Mouse (Mus musculus): ENCODE data around the gene Arhgef18. TPM values are rescaled to one million over a fixed set of nuclear protein-coding genes. Genes with fewer than 3 reads are reported as not detected.

Gene Arhgef18
- polyA plus RNA-seq, 1 experiment from 2014 or later = 13.3 TPM

- Histone ChIP-seq H3K36me3 (replicated peaks) (no peaks in the 10 kb centered on the region), H3K9ac (no peak overlapping the region), H3K4me3 (no peak overlapping the region), H3K4me2 (no peak overlapping the region), H3K4me1 (no peaks in the 10 kb centered on the region), H3K27me3 (replicated peaks) (no peaks in the 10 kb centered on the region), H3K9me3 (no peaks in the 10 kb centered on the region), H3K27ac (no peak overlapping the region)
- 86% methylated on average over 5 of the region's 5 CpGs for WGBS
- no peak for ATAC-seq (replicated peaks)
These were observed 25.7 kb upstream of the Arhgef18 start for GRCm38 (mm10) chr8:3367086-3367485.

- no peaks in the 10 kb centered on the region for H3K27me3 ChIP-seq (replicated peaks)
- H3K9ac ChIP-seq = no peak overlapping the region
- no peak overlapping the region for H3K4me2 ChIP-seq
- no peaks in the 10 kb centered on the region for H3K4me1 ChIP-seq
- H3K4me3 ChIP-seq = no peak overlapping the region
- no peaks in the 10 kb centered on the region for H3K36me3 ChIP-seq (replicated peaks)
- ATAC-seq (replicated peaks) = no peak
- 90% methylated on average over 1 of the region's 1 CpGs for WGBS
- H3K27ac ChIP-seq = no peak overlapping the region
- no peaks in the 10 kb centered on the region for H3K9me3 ChIP-seq
These were observed 24.7 kb upstream of the Arhgef18 start for GRCm38 (mm10) chr8:3368091-3368490.

DNA sequence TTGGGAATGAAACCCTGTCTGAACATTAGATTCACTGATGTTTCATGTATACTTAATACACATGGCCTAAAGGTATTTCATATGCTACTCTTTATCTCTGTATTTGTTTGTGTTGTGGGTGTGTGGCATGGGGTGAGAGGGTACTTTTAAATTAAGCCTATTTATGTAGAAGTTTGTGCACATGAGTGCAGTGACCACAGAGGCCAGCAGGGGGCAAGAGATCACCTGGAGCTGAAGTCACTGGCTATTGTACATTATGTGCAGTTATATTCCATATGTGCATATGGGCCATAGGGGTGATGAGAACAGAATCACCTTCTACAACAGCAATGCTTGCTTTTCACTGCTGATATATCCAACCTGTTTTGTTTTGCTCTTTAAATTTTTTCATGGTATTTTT lies 17.1 kb upstream of the Arhgef18 start:
- Histone ChIP-seq H3K36me3 (replicated peaks) (no peaks in the 10 kb centered on the region), H3K9me3 (no peaks in the 10 kb centered on the region), H3K4me3 (no peak overlapping the region), H3K27me3 (replicated peaks) (no peaks in the 10 kb centered on the region), H3K4me2 (no peak overlapping the region), H3K9ac (no peak overlapping the region), H3K4me1 (no peaks in the 10 kb centered on the region), H3K27ac (no peak overlapping the region)
- ATAC-seq (replicated peaks) = no peak

DNA sequence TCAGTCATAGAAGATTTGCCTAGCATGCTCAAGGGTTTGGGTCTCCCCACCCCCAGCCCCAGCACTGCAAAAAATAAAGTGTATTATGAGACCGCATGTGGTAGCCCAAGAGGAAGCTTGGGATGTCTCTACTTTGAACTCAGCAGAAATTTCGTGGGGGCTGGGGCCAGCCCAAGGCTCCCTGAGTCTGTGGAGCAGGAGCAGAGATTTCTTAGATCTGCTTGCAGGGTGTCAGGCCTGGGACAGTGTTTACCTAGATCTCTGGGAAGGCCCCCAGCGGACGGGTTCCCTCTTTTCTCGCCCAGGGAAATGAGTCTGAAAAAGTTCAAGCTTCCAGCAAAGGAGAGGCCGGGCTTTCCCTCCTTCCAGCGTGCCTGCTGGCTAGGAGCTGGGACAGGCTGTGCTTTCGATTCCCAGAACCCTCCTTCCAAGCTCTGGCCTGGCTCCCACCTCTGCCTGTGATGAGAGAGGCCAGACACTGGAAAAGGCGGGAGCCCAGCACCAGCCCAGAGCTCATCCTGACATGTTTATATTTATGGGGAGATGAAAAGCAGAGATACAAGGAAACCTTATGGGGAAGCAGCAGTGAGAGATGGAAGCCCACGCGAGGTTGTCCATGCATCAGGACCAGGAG lies 16.0 kb upstream of the Arhgef18 start:
- H3K4me1 ChIP-seq = no peaks in the 10 kb centered on the region

DNA sequence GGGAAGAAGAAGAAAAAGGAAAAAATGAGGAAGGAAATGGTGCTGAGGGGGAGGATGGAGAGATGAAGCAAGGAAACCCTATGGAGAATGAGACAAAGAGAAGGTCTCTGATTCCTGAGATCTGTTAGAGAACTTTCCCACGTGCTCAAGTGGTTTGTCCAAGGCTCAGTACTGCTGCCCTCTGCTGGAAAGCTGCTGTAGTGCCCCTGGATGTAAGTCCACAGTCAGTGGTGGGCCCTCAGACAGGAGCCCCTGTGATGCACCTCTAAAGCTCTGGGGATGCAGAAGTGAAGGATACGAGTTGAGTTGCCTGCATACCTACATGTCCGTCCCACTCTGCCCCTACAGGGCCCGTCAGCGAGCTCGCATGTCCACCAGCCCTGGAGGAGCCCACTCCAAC lies 5.5 kb upstream of the Arhgef18 start:
- Histone ChIP-seq H3K9me3 (no peaks in the 10 kb centered on the region), H3K4me1 (peaks cover 1% of the 10 kb centered on the region), H3K4me2 (no peak overlapping the region), H3K4me3 (no peak overlapping the region), H3K36me3 (replicated peaks) (no peaks in the 10 kb centered on the region), H3K9ac (no peak overlapping the region), H3K27me3 (replicated peaks) (no peaks in the 10 kb centered on the region), H3K27ac (no peak overlapping the region)
- 0 out of 2 replicates have a peak, but pooled peaks have one; percentile 20 for ATAC-seq (replicated peaks)
- WGBS = 32% methylated on average over 6 of the region's 6 CpGs

More for the DNA sequence above, 16.0 kb upstream of the Arhgef18 start:
- H3K36me3 ChIP-seq (replicated peaks) = no peaks in the 10 kb centered on the region
- no peak overlapping the region for H3K4me2 ChIP-seq
- H3K9ac ChIP-seq = no peak overlapping the region
- H3K4me3 ChIP-seq = no peak overlapping the region
- H3K9me3 ChIP-seq = no peaks in the 10 kb centered on the region
- H3K27me3 ChIP-seq (replicated peaks) = no peaks in the 10 kb centered on the region
- 71% methylated on average over 11 of the region's 11 CpGs for WGBS
- no peak for ATAC-seq (replicated peaks)
- H3K27ac ChIP-seq = no peak overlapping the region

DNA sequence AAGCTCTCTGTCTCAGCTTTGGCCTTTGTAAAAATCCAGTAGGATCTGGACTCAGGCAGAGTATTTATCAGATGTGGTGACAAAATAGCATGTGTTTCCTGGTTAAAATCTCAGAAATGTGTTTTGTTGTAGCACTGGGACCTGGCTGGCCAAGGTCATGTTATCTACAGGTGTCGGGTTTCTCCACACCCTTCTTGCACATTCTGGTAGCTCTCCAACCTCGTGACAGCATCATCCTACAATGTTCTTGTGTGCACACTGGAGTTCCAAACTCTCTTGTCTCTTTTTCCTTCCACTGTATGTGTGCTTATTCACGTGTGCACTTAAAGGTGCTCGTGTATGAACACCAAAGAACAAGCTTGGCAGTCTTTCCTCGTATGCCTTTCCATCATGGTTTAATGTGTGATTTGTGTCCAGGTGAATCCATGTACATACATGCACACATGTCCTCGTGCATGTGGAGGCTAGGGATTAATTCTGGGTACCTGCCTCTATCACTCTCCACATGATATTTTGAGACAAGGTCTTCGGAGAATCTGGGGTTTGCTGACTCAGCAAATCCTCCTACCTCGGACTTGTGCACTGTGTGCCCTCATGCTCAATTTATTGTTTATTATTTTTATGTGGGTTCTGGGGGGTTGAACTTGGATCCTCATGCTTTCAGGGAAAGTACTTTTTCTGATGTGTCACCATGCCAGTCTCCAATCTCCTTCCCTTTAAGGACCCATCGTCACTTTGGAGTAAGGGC lies 4.0 kb upstream of the Arhgef18 start:
- Histone ChIP-seq H3K4me2 (no peak overlapping the region), H3K4me3 (no peak overlapping the region), H3K9ac (no peak overlapping the region), H3K27ac (no peak overlapping the region), H3K4me1 (peaks cover 12% of the 10 kb centered on the region), H3K36me3 (replicated peaks) (no peaks in the 10 kb centered on the region), H3K9me3 (no peaks in the 10 kb centered on the region), H3K27me3 (replicated peaks) (no peaks in the 10 kb centered on the region)
- ATAC-seq (replicated peaks) = no peak
- 77% methylated on average over 9 of the region's 9 CpGs for WGBS

DNA sequence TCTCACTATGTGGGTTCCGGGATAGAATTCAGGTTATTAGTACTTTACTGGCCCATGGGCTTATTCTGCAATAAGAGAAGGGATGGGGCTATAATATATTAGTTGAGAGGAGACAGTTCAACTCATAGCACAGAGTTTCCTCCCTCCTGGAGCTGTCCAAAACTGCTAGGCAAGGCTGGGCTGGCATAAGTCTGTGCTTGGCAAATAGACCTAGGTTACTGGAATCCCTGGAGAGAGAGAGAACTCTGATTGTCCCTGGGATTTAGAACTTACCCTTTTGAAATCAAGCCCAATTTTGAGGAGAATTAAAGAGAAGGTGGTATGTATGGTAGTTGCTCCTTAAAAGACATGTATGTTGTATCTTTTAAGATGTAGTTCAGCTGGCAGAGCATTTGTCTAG lies 3.3 kb upstream of the Arhgef18 start:
- no peak overlapping the region for H3K27ac ChIP-seq
- H3K27me3 ChIP-seq (replicated peaks) = no peaks in the 10 kb centered on the region
- no peak overlapping the region for H3K9ac ChIP-seq
- no peaks in the 10 kb centered on the region for H3K36me3 ChIP-seq (replicated peaks)
- H3K4me1 ChIP-seq = peaks cover 19% of the 10 kb centered on the region
- 97% methylated on average over 1 of the region's 1 CpGs for WGBS
- H3K9me3 ChIP-seq = no peaks in the 10 kb centered on the region
- no peak for ATAC-seq (replicated peaks)
- H3K4me2 ChIP-seq = no peak overlapping the region
- H3K4me3 ChIP-seq = no peak overlapping the region

- Histone ChIP-seq H3K4me2 (peak overlapping the region; percentile 93), H3K9ac (peak overlapping the region; percentile 83), H3K27ac (no peak overlapping the region), H3K27me3 (replicated peaks) (no peaks in the 10 kb centered on the region), H3K4me3 (peak overlapping the region; percentile 88), H3K4me1 (peaks cover 29% of the 10 kb centered on the region), H3K36me3 (replicated peaks) (no peaks in the 10 kb centered on the region), H3K9me3 (no peaks in the 10 kb centered on the region)
- ATAC-seq (replicated peaks) = no peak
- 47% methylated on average over 4 of the region's 4 CpGs for WGBS
These were observed 513 bp upstream of the Arhgef18 start for GRCm38 (mm10) chr8:3392293-3392692.

- no peaks in the 10 kb centered on the region for H3K9me3 ChIP-seq
- no peak overlapping the region for H3K4me3 ChIP-seq
- peak overlapping the region; percentile 93; the same call in 1 of the 2 replicates for H3K4me2 ChIP-seq
- H3K9ac ChIP-seq = no peak overlapping the region
- no peaks in the 10 kb centered on the region for H3K36me3 ChIP-seq (replicated peaks)
- H3K27ac ChIP-seq = no peak overlapping the region
- 5% methylated on average over 6 of the region's 6 CpGs for WGBS
- no peaks in the 10 kb centered on the region for H3K27me3 ChIP-seq (replicated peaks)
- H3K4me1 ChIP-seq = peaks cover 29% of the 10 kb centered on the region
- no peak for ATAC-seq (replicated peaks)
These were observed 1.8 kb downstream of the Arhgef18 start for GRCm38 (mm10) chr8:3394600-3394999.

DNA sequence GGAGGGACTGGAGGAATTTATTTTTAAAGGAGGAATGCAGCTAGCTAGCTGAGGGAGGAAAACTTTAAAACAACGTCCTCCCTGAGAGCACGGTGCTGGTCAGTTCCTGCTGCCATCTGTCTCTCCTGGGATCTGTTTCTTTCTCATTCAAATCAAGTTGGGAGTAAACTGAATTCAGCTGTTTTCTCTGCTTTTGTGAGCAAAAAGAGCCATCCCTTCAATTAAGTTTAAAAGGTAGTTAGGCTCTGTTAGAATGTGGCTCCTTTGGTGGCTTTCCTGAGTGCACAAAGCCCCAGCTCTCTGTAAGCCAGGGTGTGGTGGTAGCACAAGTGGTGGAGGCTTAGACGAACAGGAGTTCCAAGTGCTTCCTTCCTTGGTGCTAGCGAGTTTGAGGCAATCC lies 2.4 kb downstream of the Arhgef18 start:
- Histone ChIP-seq H3K4me2 (0 out of 2 replicates have a peak overlapping the region, but pooled peaks have one; percentile 93), H3K27ac (0 out of 2 replicates have a peak overlapping the region, but pooled peaks have one; percentile 45), H3K4me3 (no peak overlapping the region), H3K9me3 (no peaks in the 10 kb centered on the region), H3K9ac (no peak overlapping the region), H3K27me3 (replicated peaks) (no peaks in the 10 kb centered on the region), H3K36me3 (replicated peaks) (no peaks in the 10 kb centered on the region), H3K4me1 (peaks cover 29% of the 10 kb centered on the region)
- WGBS = 15% methylated on average over 4 of the region's 4 CpGs
- no peak for ATAC-seq (replicated peaks)

DNA sequence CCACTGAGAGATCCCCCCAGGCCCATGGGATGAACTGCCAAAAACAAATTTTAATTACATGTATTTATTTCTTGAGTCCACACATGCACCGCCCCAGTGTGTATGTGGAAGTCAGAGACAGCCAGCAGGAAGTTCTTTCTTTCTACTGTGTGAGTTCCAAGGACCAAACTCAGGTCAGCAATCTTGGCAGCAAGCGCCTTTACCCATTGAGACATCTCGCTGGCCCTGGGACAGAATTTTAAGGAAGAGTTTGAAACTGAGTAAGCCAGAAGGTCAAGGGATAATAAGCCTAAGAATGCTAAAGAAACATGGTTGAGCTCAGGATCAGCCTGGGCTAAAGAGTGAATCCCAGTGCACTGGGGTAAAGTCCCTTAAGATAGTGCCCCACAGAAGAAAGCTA lies 4.8 kb downstream of the Arhgef18 start:
- H3K9ac ChIP-seq = no peak overlapping the region
- ATAC-seq (replicated peaks) = no peak
- no peaks in the 10 kb centered on the region for H3K27me3 ChIP-seq (replicated peaks)
- WGBS = 93% methylated on average over 3 of the region's 3 CpGs
- no peaks in the 10 kb centered on the region for H3K36me3 ChIP-seq (replicated peaks)
- no peak overlapping the region for H3K4me3 ChIP-seq
- no peak overlapping the region for H3K4me2 ChIP-seq
- H3K27ac ChIP-seq = no peak overlapping the region
- H3K4me1 ChIP-seq = peaks cover 25% of the 10 kb centered on the region
- no peaks in the 10 kb centered on the region for H3K9me3 ChIP-seq

- no peaks in the 10 kb centered on the region for H3K9me3 ChIP-seq
- H3K4me2 ChIP-seq = no peak overlapping the region
- WGBS = 23% methylated on average over 2 of the region's 2 CpGs
- no peaks in the 10 kb centered on the region; the same call in 1 of the 2 replicates for H3K4me1 ChIP-seq
- no peak for ATAC-seq (replicated peaks)
- H3K27me3 ChIP-seq (replicated peaks) = no peaks in the 10 kb centered on the region
- H3K9ac ChIP-seq = no peak overlapping the region
- H3K27ac ChIP-seq = no peak overlapping the region
- H3K36me3 ChIP-seq (replicated peaks) = no peaks in the 10 kb centered on the region
- H3K4me3 ChIP-seq = no peak overlapping the region
These were observed 7.7 kb downstream of the Arhgef18 start for GRCm38 (mm10) chr8:3400509-3400908.

GRCm38 (mm10) chr8:3407417-3407816 lies 14.6 kb downstream of the Arhgef18 start:
- Histone ChIP-seq H3K9me3 (no peaks in the 10 kb centered on the region), H3K27me3 (replicated peaks) (no peaks in the 10 kb centered on the region), H3K4me3 (no peak overlapping the region), H3K36me3 (replicated peaks) (no peaks in the 10 kb centered on the region), H3K4me2 (no peak overlapping the region), H3K27ac (no peak overlapping the region), H3K9ac (no peak overlapping the region), H3K4me1 (no peaks in the 10 kb centered on the region)
- no peak for ATAC-seq (replicated peaks)
- 91% methylated on average over 3 of the region's 3 CpGs for WGBS

All from midbrain, embryonic 15.5 days (tissue).